Mouse (Mus musculus) lung, embryonic 16.5 days (tissue): ENCODE measurements at regions not wholly inside any gene's neighbourhood (a gene's known extent, or its start where the extent isn't known, plus 50 kb on each side); places are given as distances from the start of the nearest gene placed in this dataset.

ENCODE experiments used
- ATAC-seq: fragments of 200-750 bp; cut with Nextera tagmentation; 2 replicates; pipeline ENCODE4 v1.8.0; 2017; ENCODE audit warnings: low read depth, mild to moderate bottlenecking, moderate library complexity
- H3K27ac ChIP-seq: fragments of 300-500 bp; sonication (generic); 2 replicates; pipeline ENCODE4 v1.5.1; 2014; ENCODE audit warnings: mild to moderate bottlenecking, control low read depth, low read length
- H3K27me3 ChIP-seq: fragments of 300-500 bp; sonication (generic); 2 replicates; pipeline ENCODE4 v1.6.1; 2014; ENCODE audit warnings: low read depth, low read length, mixed read lengths; ENCODE audit not compliant: control insufficient read depth, insufficient read depth
- H3K36me3 ChIP-seq: fragments of 300-500 bp; sonication (generic); 2 replicates; pipeline ENCODE4 v1.6.1; 2014; ENCODE audit warnings: low read length; ENCODE audit not compliant: control insufficient read depth, insufficient read depth
- H3K4me1 ChIP-seq: fragments of 300-500 bp; sonication (generic); replicated peaks from 2 replicates; pipeline ENCODE4 v1.6.1; 2014; ENCODE audit warnings: low read length, mixed read lengths; ENCODE audit not compliant: control insufficient read depth, insufficient read depth
- H3K4me2 ChIP-seq: fragments of 300-500 bp; sonication (generic); 2 replicates; pipeline ENCODE4 v1.6.1; 2014; ENCODE audit warnings: low read depth, low read length, control low read depth
- H3K4me3 ChIP-seq: fragments of 300-500 bp; sonication (generic); 2 replicates; pipeline ENCODE4 v1.5.1; 2014; ENCODE audit warnings: mild to moderate bottlenecking, low read length, control low read depth
- H3K9ac ChIP-seq: fragments of 300-500 bp; sonication (generic); 2 replicates; pipeline ENCODE4 v1.6.1; 2014; ENCODE audit warnings: low read length, control low read depth
- H3K9me3 ChIP-seq: fragments of 300-500 bp; sonication (generic); 2 replicates; pipeline ENCODE4 v1.6.1; 2016; ENCODE audit warnings: low read length; ENCODE audit not compliant: control insufficient read depth
- WGBS: fragments of 180-500 bp; shearing (Covaris S2); extraction: QIAGEN DNeasy Blood & Tissue Kit; methylation state at CpG from one replicate; pipeline ENCODE4 v1.1.7; 2014; 5-methylcytosine and 5-hydroxymethylcytosine counted together

- Histone ChIP-seq H3K4me3 (no peak overlapping the region), H3K4me2 (no peak overlapping the region), H3K4me1 (no peaks in the 10 kb centered on the region), H3K27me3 (no peaks in the 10 kb centered on the region), H3K36me3 (no peaks in the 10 kb centered on the region), H3K9me3 (no peaks in the 10 kb centered on the region), H3K9ac (no peak overlapping the region), H3K27ac (no peak overlapping the region)
- no peak for ATAC-seq
- WGBS, result 65% methylated on average over 3 of the region's 3 CpGs
Observed at GRCm38 (mm10) chr2:101043050-101043449, 581.5 kb upstream of the Rag2 start.

- no peaks in the 10 kb centered on the region for H3K27me3 ChIP-seq
- no peaks in the 10 kb centered on the region for H3K36me3 ChIP-seq
- H3K4me3 ChIP-seq, result no peak overlapping the region
- no peak for ATAC-seq
- H3K27ac ChIP-seq, result no peak overlapping the region
- H3K4me2 ChIP-seq, result no peak overlapping the region
- H3K4me1 ChIP-seq, result no peaks in the 10 kb centered on the region
- 59% methylated on average over 4 of the region's 4 CpGs for WGBS
- no peak overlapping the region for H3K9ac ChIP-seq
- no peaks in the 10 kb centered on the region for H3K9me3 ChIP-seq
Observed at GRCm38 (mm10) chr2:101062939-101063338, 561.6 kb upstream of the Rag2 start.

GRCm38 (mm10) chr2:101074990-101075389, 549.5 kb upstream of the Rag2 start:
- no peak overlapping the region for H3K27ac ChIP-seq
- no peak overlapping the region for H3K4me3 ChIP-seq
- H3K4me2 ChIP-seq, result no peak overlapping the region
- ATAC-seq, result no peak
- no peaks in the 10 kb centered on the region for H3K36me3 ChIP-seq
- H3K9me3 ChIP-seq, result no peaks in the 10 kb centered on the region
- H3K9ac ChIP-seq, result no peak overlapping the region
- no peaks in the 10 kb centered on the region for H3K27me3 ChIP-seq
- no peaks in the 10 kb centered on the region for H3K4me1 ChIP-seq

- no peaks in the 10 kb centered on the region for H3K36me3 ChIP-seq
- WGBS, result 69% methylated on average over 1 of the region's 1 CpGs
- H3K4me1 ChIP-seq, result no peaks in the 10 kb centered on the region
- H3K27ac ChIP-seq, result no peak overlapping the region
- H3K4me3 ChIP-seq, result no peak overlapping the region
- ATAC-seq, result no peak
- no peak overlapping the region for H3K9ac ChIP-seq
- H3K27me3 ChIP-seq, result no peaks in the 10 kb centered on the region
- no peak overlapping the region for H3K4me2 ChIP-seq
- H3K9me3 ChIP-seq, result no peaks in the 10 kb centered on the region
Observed at GRCm38 (mm10) chr2:101080231-101080630, 544.3 kb upstream of the Rag2 start.

GRCm38 (mm10) chr2:101083813-101084212, 540.7 kb upstream of the Rag2 start:
- no peaks in the 10 kb centered on the region for H3K36me3 ChIP-seq
- no peak for ATAC-seq
- no peak overlapping the region for H3K9ac ChIP-seq
- H3K9me3 ChIP-seq, result no peaks in the 10 kb centered on the region
- no peaks in the 10 kb centered on the region for H3K4me1 ChIP-seq
- no peak overlapping the region for H3K4me3 ChIP-seq
- H3K4me2 ChIP-seq, result no peak overlapping the region
- no peaks in the 10 kb centered on the region for H3K27me3 ChIP-seq
- H3K27ac ChIP-seq, result no peak overlapping the region

- Histone ChIP-seq H3K4me2 (no peak overlapping the region), H3K9ac (no peak overlapping the region), H3K4me3 (no peak overlapping the region), H3K4me1 (no peaks in the 10 kb centered on the region), H3K36me3 (no peaks in the 10 kb centered on the region), H3K9me3 (no peaks in the 10 kb centered on the region), H3K27ac (no peak overlapping the region), H3K27me3 (no peaks in the 10 kb centered on the region)
- 78% methylated on average over 1 of the region's 1 CpGs for WGBS
- no peak for ATAC-seq
Observed at GRCm38 (mm10) chr2:101084648-101085047, 539.9 kb upstream of the Rag2 start.

- H3K9ac ChIP-seq, result no peak overlapping the region
- H3K4me1 ChIP-seq, result no peaks in the 10 kb centered on the region
- no peaks in the 10 kb centered on the region for H3K9me3 ChIP-seq
- H3K4me2 ChIP-seq, result no peak overlapping the region
- H3K27me3 ChIP-seq, result no peaks in the 10 kb centered on the region
- ATAC-seq, result no peak
- H3K4me3 ChIP-seq, result no peak overlapping the region
- whole genome bisulfite sequencing, result 83% methylated on average over 1 of the region's 1 CpGs
- no peaks in the 10 kb centered on the region for H3K36me3 ChIP-seq
- no peak overlapping the region for H3K27ac ChIP-seq
Observed at GRCm38 (mm10) chr2:101107183-101107872, 517.2 kb upstream of the Rag2 start.

GRCm38 (mm10) chr2:101136867-101137266, 487.7 kb upstream of the Rag2 start:
- H3K9me3 ChIP-seq, result no peaks in the 10 kb centered on the region
- no peak for ATAC-seq

GRCm38 (mm10) chr2:101139931-101140330, 484.6 kb upstream of the Rag2 start:
- WGBS, result 97% methylated on average over 1 of the region's 1 CpGs
- no peaks in the 10 kb centered on the region for H3K36me3 ChIP-seq
- H3K9ac ChIP-seq, result no peak overlapping the region

More at GRCm38 (mm10) chr2:101136867-101137266, 487.7 kb upstream of the Rag2 start:
- Histone ChIP-seq H3K4me3 (no peak overlapping the region), H3K36me3 (no peaks in the 10 kb centered on the region), H3K9ac (no peak overlapping the region), H3K4me2 (no peak overlapping the region), H3K4me1 (no peaks in the 10 kb centered on the region), H3K27ac (no peak overlapping the region), H3K27me3 (no peaks in the 10 kb centered on the region)
- WGBS, result 20% methylated on average over 1 of the region's 1 CpGs

GRCm38 (mm10) chr2:101156755-101157271, 467.7 kb upstream of the Rag2 start:
- Histone ChIP-seq H3K4me3 (no peak overlapping the region), H3K4me2 (no peak overlapping the region), H3K27ac (no peak overlapping the region), H3K9ac (no peak overlapping the region), H3K9me3 (no peaks in the 10 kb centered on the region), H3K4me1 (no peaks in the 10 kb centered on the region), H3K36me3 (no peaks in the 10 kb centered on the region), H3K27me3 (no peaks in the 10 kb centered on the region)
- 70% methylated on average over 5 of the region's 5 CpGs for WGBS
- ATAC-seq, result no peak

More at GRCm38 (mm10) chr2:101139931-101140330, 484.6 kb upstream of the Rag2 start:
- Histone ChIP-seq H3K27ac (no peak overlapping the region), H3K27me3 (no peaks in the 10 kb centered on the region), H3K4me3 (no peak overlapping the region), H3K4me2 (no peak overlapping the region), H3K9me3 (no peaks in the 10 kb centered on the region), H3K4me1 (no peaks in the 10 kb centered on the region)
- ATAC-seq, result no peak
